Mouse (Mus musculus): ENCODE results near the gene Klf15.

Gene Klf15

DNA sequence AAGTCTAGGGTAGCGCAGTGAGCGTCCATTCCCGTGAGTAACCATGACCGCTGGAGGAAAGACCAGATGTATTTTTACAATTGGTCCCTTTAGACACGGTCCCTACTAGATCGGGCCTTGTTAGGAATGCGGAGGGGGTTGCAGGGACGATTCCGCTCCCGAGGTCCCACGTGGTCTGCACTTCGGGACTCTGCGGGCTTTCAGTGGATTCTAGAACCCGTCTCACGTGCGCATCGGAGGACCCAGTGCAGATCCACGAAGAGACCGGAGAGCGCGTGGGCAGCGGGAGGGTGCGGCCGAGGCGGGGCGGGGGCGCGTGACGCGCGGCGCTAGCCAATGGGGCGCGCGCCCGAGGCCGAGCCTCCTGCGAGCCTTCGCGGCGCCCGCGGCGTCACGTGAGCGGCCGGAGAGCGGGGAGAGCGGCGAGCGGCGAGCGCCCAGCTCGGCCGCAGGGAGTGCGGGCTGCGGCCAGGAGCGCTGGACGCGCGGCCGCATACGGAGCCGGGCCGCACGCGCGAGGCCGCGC lies at the start of gene Klf15:
TSS of gene Klf15 (plus strand) at position 396 of the 526 bp plus-strand sequence.
- in situ Hi-C loops (cut with MboI, MseI) = no loop called here

- in situ Hi-C loops (cut with MboI, MseI) = loop anchor here (5.0 kb wide), 1 partner anchor 740 kb away; no protein-coding TSS in a partner anchor
Measured at GRCm38 (mm10) chr6:90422565-90422964, 39.8 kb upstream of the Klf15 start.

GRCm38 (mm10) chr6:90425361-90425760 lies 37.0 kb upstream of the Klf15 start:
- in situ Hi-C loops (cut with MboI, MseI) = no loop called here

GRCm38 (mm10) chr6:90426003-90426402 lies 36.4 kb upstream of the Klf15 start:
- in situ Hi-C loops (cut with MboI, MseI) = no loop called here

DNA sequence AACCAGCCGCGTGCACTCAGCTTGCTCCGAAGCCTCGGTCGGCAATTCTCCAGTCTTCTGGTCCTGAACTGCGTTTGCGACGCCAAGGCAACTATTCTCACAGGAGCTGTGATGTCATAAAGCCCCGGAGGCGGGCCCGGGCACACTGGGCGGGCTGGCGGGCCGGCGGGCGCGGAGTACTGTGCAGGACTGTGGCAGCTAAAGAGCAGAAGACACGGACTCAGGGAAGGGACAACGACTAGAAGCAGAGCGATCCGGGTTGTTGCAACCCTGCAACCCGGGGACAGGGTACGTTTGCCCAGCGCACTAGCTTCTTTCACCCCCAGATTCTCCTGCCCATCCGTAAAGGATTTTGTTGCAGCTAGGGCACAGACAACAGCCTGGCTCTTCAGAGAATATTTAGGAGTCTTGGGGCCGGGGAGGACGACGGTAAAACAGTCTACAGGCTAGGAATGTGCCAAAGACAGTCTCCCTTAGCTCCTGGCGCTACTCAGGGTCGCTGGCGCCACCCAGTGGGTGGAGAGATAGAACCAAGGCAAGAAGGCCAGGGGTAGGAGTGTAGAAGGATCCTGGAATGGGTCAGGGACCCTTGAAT lies 33.9 kb upstream of the Klf15 start, which contains the start of gene Cfap100:
TSS of gene Cfap100 (minus strand) at position 418 of the 595 bp plus-strand sequence.
- in situ Hi-C loops (cut with MboI, MseI) = no loop called here

DNA sequence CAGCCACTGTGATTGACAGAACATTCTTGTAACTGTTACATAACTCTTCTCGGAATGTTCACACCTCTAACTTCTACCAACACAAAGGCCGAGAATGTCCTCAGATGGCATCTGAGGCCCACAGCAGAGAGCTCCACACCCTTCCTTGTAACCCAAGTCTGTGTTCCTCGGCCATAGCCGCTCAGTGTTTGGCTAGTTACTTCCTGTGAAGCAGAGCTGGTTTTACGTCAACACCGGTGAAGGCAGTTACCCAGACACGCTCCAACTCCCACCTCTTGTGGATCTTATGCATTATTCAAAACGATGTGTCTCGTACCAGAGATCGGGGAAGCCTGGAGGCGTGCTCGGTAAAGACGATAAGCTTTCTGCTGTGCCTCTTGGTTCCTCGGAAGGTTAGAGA lies 32.5 kb upstream of the Klf15 start:
- in situ Hi-C loops (cut with MboI, MseI) = loop anchor here (5.0 kb wide), 1 partner anchor 107 kb away; no protein-coding TSS in a partner anchor

GRCm38 (mm10) chr6:90431487-90431886 lies 30.9 kb upstream of the Klf15 start:
- in situ Hi-C loops (cut with MboI, MseI) = loop anchor here (5.0 kb wide), 1 partner anchor 106 kb away; no protein-coding TSS in a partner anchor

GRCm38 (mm10) chr6:90434687-90435086 lies 27.7 kb upstream of the Klf15 start:
- in situ Hi-C loops (cut with MboI, MseI) = loop anchor here (5.0 kb wide), 1 partner anchor 103 kb away; no protein-coding TSS in a partner anchor

DNA sequence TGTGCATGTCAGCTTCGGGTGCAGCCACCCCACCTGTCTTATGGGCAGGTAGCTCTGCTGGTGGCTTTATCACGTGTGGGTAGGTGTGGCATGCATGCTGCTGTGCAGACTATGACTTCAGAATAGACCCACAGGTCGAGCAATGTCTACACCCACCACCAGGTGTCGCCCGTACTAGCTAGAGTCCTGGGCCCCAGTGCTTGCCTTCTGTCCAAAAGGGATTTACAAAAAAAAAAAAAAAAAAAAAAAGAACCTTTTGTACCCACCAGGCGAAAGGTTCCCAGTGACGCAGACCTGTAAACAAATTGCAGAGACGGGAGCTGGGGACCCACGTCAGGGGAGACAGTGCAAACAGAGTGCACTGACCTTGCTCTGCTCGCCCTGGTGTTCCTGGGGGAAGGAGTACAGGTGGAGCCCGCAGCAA lies 27.2 kb upstream of the Klf15 start:
- in situ Hi-C loops (cut with MboI, MseI) = no loop called here

- in situ Hi-C loops (cut with MboI, MseI) = no loop called here
Measured at GRCm38 (mm10) chr6:90436192-90436907, 26.0 kb upstream of the Klf15 start.

DNA sequence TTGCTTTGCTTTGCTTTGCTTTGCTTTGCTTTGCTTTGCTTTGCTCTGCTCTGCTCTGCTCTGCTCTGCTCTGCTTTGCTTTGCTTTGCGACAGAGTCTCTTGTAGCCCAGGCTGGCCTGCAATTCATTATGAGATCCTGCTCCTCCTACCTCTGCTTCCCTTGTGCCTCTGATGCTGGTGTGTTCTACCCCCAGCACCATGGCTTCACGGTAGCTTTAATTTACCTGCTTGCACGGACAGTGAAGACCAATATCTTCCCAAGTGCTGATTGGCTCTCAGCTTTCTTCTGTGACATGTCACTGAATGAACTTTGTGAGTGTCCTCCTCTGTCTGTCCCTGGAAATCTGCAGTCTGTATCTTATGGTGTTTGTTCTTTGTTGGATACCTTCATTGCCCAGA lies 25.3 kb upstream of the Klf15 start:
- in situ Hi-C loops (cut with MboI, MseI) = no loop called here

DNA sequence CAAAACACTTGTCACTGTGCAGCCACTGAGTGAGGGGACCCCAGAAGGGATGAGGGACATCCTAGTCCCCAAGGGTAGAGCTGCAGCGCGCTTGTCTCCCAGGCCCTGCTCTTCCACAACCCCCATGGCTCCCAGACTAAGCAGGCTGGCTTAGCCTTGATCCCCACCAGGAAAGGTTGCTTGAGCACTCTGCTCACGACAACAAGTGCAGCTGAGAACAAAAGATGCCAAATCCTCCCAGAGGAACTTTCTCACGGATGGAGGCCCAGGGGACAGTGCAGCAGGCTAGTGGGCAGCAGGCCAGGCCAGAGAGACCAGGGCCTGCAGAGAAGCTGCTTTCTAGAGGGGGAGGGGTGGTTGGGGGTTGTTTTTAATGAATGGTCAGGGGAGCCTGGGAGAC lies 15.5 kb upstream of the Klf15 start:
- in situ Hi-C loops (cut with MboI, MseI) = no loop called here

- in situ Hi-C loops (cut with MboI, MseI) = no loop called here
Measured at GRCm38 (mm10) chr6:90450179-90450578, 12.2 kb upstream of the Klf15 start.

GRCm38 (mm10) chr6:90450697-90451096 lies 11.7 kb upstream of the Klf15 start:
- in situ Hi-C loops (cut with MboI, MseI) = no loop called here

DNA sequence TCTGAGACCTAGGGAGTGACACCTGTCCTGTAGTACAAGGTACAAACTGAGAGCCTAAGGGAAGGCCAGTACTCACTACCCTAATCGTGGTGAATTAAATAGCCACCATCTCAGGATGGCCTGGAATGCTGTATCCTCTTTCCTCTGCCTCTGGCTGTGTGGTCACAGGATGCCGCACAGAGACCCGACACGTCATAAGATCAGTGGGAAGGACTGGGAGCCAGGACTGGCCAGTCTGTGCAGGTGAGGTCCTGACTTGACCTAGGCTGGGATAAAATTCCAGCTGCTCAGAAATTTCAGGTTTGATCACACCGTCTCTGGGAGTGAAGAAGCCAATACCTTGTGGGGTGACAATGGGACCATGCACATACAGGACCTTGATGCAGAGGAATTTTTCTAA lies 10.9 kb upstream of the Klf15 start:
- in situ Hi-C loops (cut with MboI, MseI) = no loop called here

GRCm38 (mm10) chr6:90452603-90453002 lies 9.8 kb upstream of the Klf15 start:
- in situ Hi-C loops (cut with MboI, MseI) = no loop called here

- in situ Hi-C loops (cut with MboI, MseI) = no loop called here
Measured at GRCm38 (mm10) chr6:90453751-90454150, 8.6 kb upstream of the Klf15 start.

GRCm38 (mm10) chr6:90457421-90457820 lies 5.0 kb upstream of the Klf15 start:
- in situ Hi-C loops (cut with MboI, MseI) = no loop called here

DNA sequence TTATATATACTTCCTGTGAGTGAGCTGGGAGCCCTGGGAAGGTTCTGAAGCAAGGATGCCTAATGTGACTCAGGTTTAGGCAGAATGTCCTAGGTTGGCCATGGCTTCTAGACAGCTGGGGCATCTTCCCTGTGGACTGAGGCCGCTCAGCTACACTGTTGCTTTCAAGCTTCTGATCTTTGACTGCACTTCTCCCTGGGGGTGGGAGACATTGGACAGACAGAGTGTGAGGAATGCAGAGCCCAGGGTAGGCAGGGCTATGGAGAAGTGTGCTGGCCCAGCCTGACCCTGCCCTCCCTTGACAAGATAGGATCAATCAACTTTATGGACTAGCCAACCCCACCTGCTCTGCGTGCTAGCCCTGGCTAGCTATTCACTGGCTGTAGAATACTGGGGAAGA lies 1.2 kb upstream of the Klf15 start:
- in situ Hi-C loops (cut with MboI, MseI) = no loop called here

- in situ Hi-C loops (cut with MboI, MseI) = no loop called here
Measured at GRCm38 (mm10) chr6:90461771-90462170, 605 bp upstream of the Klf15 start.

GRCm38 (mm10) chr6:90462841-90463227 lies 458 bp downstream of the Klf15 start:
- in situ Hi-C loops (cut with MboI, MseI) = no loop called here

DNA sequence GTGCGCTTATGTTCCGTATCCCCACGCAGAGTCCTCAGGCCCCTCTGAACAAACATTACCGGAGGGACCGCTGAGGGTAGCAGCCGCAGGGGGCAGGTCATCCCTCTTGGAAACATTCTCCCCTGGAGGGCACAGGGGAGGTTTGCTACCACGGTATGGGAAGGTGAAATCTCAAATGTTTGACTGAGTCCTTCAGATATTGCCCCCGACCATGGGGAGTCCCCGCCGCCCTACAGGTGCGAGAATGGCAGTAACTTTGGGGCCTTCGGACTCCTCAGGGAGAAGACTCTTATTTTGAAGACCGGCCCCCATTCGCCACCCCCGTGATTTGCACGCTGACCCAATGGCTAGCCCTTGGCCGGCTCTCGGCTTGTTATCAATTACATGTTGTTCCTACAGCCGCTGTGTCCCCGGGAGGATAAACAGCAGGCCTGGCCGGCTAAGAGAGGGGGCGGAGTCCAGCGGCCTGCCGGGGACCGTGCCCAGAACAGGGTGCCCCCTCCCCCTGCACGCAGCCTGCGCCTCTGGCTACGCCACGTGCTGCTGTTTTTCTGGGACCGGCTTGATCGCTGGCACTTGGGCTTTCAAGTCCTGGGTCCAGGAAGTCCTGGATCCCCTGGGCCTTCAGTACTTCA lies 969 bp downstream of the Klf15 start:
- in situ Hi-C loops (cut with MboI, MseI) = no loop called here
